Mouse (Mus musculus) CD8-positive naive resting alpha-beta T cell, adult 2 months (primary cell): ENCODE data around the gene Hspbap1.

ENCODE experiments used
- DNase-seq, 2 experiments: peaks; one replicate each; pipeline ENCODE4 v3.0.0; 2022; ENCODE audit warnings: low read depth in 2 of 2, low spot score in 2 of 2

Hspbap1 gene

GRCm38 (mm10) chr16:35871898-35872297 lies 101.7 kb downstream of the Hspbap1 start:
- DNase-seq: no peak

- no peak for DNase-seq
Measured at GRCm38 (mm10) chr16:35872410-35873006, 102.3 kb downstream of the Hspbap1 start.

- peak; percentile 64 to 69 for DNase-seq
Measured at GRCm38 (mm10) chr16:35874416-35874815, 104.2 kb downstream of the Hspbap1 start.
